Mouse (Mus musculus) spleen, adult 12 weeks (tissue): Measurements from ENCODE around the gene Eif5a.
A peak's percentile ranks its signal among the peaks of the same experiment; 100 is the strongest.
"Not testable (repeated sequence)": the region's sequence is repeated elsewhere in the genome, so short reads cannot be mapped to it uniquely, and the experiment has no call there.

Source experiments
- DNase-seq: peaks from one replicate; pipeline ENCODE4 v3.0.0; 2022; ENCODE audit warnings: low spot score

Gene Eif5a

GRCm38 (mm10) chr11:69921114-69922011 is at the start of gene Eif5a:
TSS of gene Eif5a (minus strand) at chr11:69921958.
- peak; percentile 100 for DNase-seq

GRCm38 (mm10) chr11:69970775-69971174 is 49.0 kb upstream of the Eif5a start:
- no peak for DNase-seq

GRCm38 (mm10) chr11:69970222-69970621 is 48.5 kb upstream of the Eif5a start:
- no peak for DNase-seq

GRCm38 (mm10) chr11:69968793-69969192 is 47.0 kb upstream of the Eif5a start:
- DNase-seq, result no peak

- no peak for DNase-seq
Observed at GRCm38 (mm10) chr11:69966860-69967517, 45.2 kb upstream of the Eif5a start.

GRCm38 (mm10) chr11:69966006-69966859 is 44.5 kb upstream of the Eif5a start:
- DNase-seq, result no peak

GRCm38 (mm10) chr11:69965271-69966005 is 43.7 kb upstream of the Eif5a start:
- no peak for DNase-seq

GRCm38 (mm10) chr11:69964650-69965270 is 43.0 kb upstream of the Eif5a start, which contains the start of gene Cldn7:
TSS of gene Cldn7 (plus strand) at chr11:69964779.
- no peak for DNase-seq

GRCm38 (mm10) chr11:69961841-69962240 is 40.1 kb upstream of the Eif5a start:
- DNase-seq, result no peak

GRCm38 (mm10) chr11:69960616-69961015 is 38.9 kb upstream of the Eif5a start:
- no peak for DNase-seq

GRCm38 (mm10) chr11:69956218-69956617 is 34.5 kb upstream of the Eif5a start:
- no peak for DNase-seq

GRCm38 (mm10) chr11:69955618-69956017 is 33.9 kb upstream of the Eif5a start:
- not testable (repeated sequence) for DNase-seq

GRCm38 (mm10) chr11:69953267-69953915 is 31.6 kb upstream of the Eif5a start:
- DNase-seq, result no peak

- DNase-seq, result no peak
Observed at GRCm38 (mm10) chr11:69952274-69952673, 30.5 kb upstream of the Eif5a start.

- no peak for DNase-seq
Observed at GRCm38 (mm10) chr11:69950807-69951459, 29.2 kb upstream of the Eif5a start.

- peak; percentile 84 for DNase-seq
Observed at GRCm38 (mm10) chr11:69948763-69949150, 27.0 kb upstream of the Eif5a start.

GRCm38 (mm10) chr11:69948066-69948762 is 26.5 kb upstream of the Eif5a start, which contains the start of gene Slc2a4:
TSS of gene Slc2a4 (minus strand) at chr11:69948188.
- DNase-seq, result peak; percentile 87

- DNase-seq, result no peak
Observed at GRCm38 (mm10) chr11:69947337-69948065, 25.7 kb upstream of the Eif5a start.
